Mouse (Mus musculus) MEL (cell line): ENCODE measurements at regions not wholly inside any gene's neighbourhood (a gene's known extent, or its start where the extent isn't known, plus 50 kb on each side); places are given as distances from the start of the nearest gene placed in this dataset.

Experiments
- DNase-seq: peaks from one replicate; pipeline ENCODE4 v3.0.0; 2011; ENCODE audit warnings: low read depth, low spot score
- H3K27ac ChIP-seq: 2 replicates; pipeline ENCODE4 v1.5.1; 2012; ENCODE audit warnings: low read depth, mild to moderate bottlenecking, control low read depth, low read length, moderate library complexity; ENCODE audit not compliant: control insufficient read depth
- H3K27me3 ChIP-seq, 2 experiments: fragments of 150-350 bp in 1 of 2; sonication (generic) in 1 of 2; 2 replicates each; pipeline ENCODE4 v1.6.1; 2012; ENCODE audit warnings: low read length in 2 of 2, mild to moderate bottlenecking in 2 of 2, improper control_type of control experiment in 1 of 2, moderate library complexity in 1 of 2; ENCODE audit not compliant: insufficient read depth in 2 of 2, control insufficient read depth in 1 of 2
- H3K36me3 ChIP-seq, 2 experiments: 2 replicates each; pipeline ENCODE4 v1.6.1; 2012 to 2014; ENCODE audit warnings: low read length in 2 of 2, improper control_type of control experiment in 1 of 2, inconsistent platforms in 1 of 2, mild to moderate bottlenecking in 1 of 2; ENCODE audit not compliant: insufficient read depth in 2 of 2, control insufficient read depth in 1 of 2
- H3K4me1 ChIP-seq, 2 experiments: fragments of 150-350 bp in 1 of 2; sonication (generic) in 1 of 2; 2 replicates each; pipeline ENCODE4 v1.6.1; 2012; ENCODE audit warnings: low read length in 2 of 2, improper control_type of control experiment in 1 of 2, mild to moderate bottlenecking in 1 of 2; ENCODE audit not compliant: insufficient read depth in 2 of 2, control insufficient read depth in 1 of 2
- H3K4me3 ChIP-seq, 2 experiments: fragments of 150-350 bp in 1 of 2; sonication (generic) in 1 of 2; 2 replicates each; pipeline ENCODE4 v1.5.1; 2012; ENCODE audit warnings: low read depth in 2 of 2, low read length in 2 of 2, mild to moderate bottlenecking in 2 of 2, moderate library complexity in 2 of 2, control low read depth in 1 of 2, improper control_type of control experiment in 1 of 2; ENCODE audit not compliant: control insufficient read depth in 1 of 2, insufficient read depth in 1 of 2
- H3K79me2 ChIP-seq: 2 replicates; pipeline ENCODE4 v1.6.1; 2012; ENCODE audit warnings: mild to moderate bottlenecking, low read length, moderate library complexity; ENCODE audit not compliant: control insufficient read depth, poor library complexity, insufficient read depth
- H3K9ac ChIP-seq: 2 replicates; pipeline ENCODE4 v1.6.1; 2012; ENCODE audit warnings: low read depth, mild to moderate bottlenecking, control low read depth, low read length, moderate library complexity; ENCODE audit not compliant: control insufficient read depth, poor library complexity, severe bottlenecking
- H3K9me3 ChIP-seq: fragments of 150-350 bp; sonication (generic); replicated peaks from 2 replicates; pipeline ENCODE4 v1.6.1; 2012; ENCODE audit warnings: mild to moderate bottlenecking, low read length, improper control_type of control experiment, moderate library complexity; ENCODE audit not compliant: insufficient read depth
- BHLHE40 ChIP-seq: IDR thresholded peaks from 2 replicates; pipeline ENCODE4 v1.6.1; 2012; ENCODE audit warnings: low read depth, mild to moderate bottlenecking, inconsistent platforms, low read length, improper control_type of control experiment, borderline replicate concordance
- CHD2 ChIP-seq: IDR thresholded peaks from 2 replicates; pipeline ENCODE4 v1.6.1; 2011; ENCODE audit warnings: low read length, improper control_type of control experiment
- EP300 ChIP-seq, 2 experiments: IDR thresholded peaks; 2 replicates each; pipeline ENCODE4 v1.6.1; 2011; ENCODE audit warnings: improper control_type of control experiment in 2 of 2, low read length in 2 of 2, low read depth in 1 of 2, mild to moderate bottlenecking in 1 of 2
- GABPA ChIP-seq: IDR thresholded peaks from 2 replicates; pipeline ENCODE4 v1.6.1; 2012; ENCODE audit warnings: low read depth, mild to moderate bottlenecking, inconsistent platforms, low read length, improper control_type of control experiment, moderate library complexity
- GATA1 ChIP-seq: IDR thresholded peaks from 2 replicates; pipeline ENCODE4 v1.6.1; 2011; ENCODE audit warnings: low read depth, low read length, improper control_type of control experiment
- HCFC1 ChIP-seq: IDR thresholded peaks from 2 replicates; pipeline ENCODE4 v1.6.1; 2012; ENCODE audit warnings: low read depth, mild to moderate bottlenecking, inconsistent platforms, low read length, improper control_type of control experiment, moderate library complexity
- KAT2A ChIP-seq: conservative IDR thresholded peaks from 2 replicates; pipeline ENCODE4 v1.6.1; 2012; ENCODE audit warnings: low read depth, low read length, improper control_type of control experiment, inconsistent platforms
- MAX ChIP-seq: IDR thresholded peaks from 2 replicates; pipeline ENCODE4 v1.6.1; 2011; ENCODE audit warnings: low read length, improper control_type of control experiment
- MEF2A ChIP-seq: IDR thresholded peaks from 2 replicates; pipeline ENCODE4 v1.6.1; 2014; ENCODE audit warnings: low read depth, mild to moderate bottlenecking, inconsistent platforms, low read length, improper control_type of control experiment; ENCODE audit not compliant: poor library complexity, insufficient replicate concordance, severe bottlenecking; ENCODE audit errors: extremely low read depth
- MXI1 ChIP-seq: IDR thresholded peaks from 2 replicates; pipeline ENCODE4 v1.6.1; 2011; ENCODE audit warnings: mild to moderate bottlenecking, low read depth, low read length, improper control_type of control experiment
- MYB ChIP-seq: IDR thresholded peaks from 2 replicates; pipeline ENCODE4 v1.6.1; 2011; ENCODE audit warnings: mild to moderate bottlenecking, low read depth, low read length, improper control_type of control experiment
- MYC ChIP-seq: IDR thresholded peaks from 2 replicates; pipeline ENCODE4 v1.6.1; 2011; ENCODE audit warnings: low read depth, mild to moderate bottlenecking, low read length, improper control_type of control experiment, moderate library complexity
- NELFE ChIP-seq: IDR thresholded peaks from 2 replicates; pipeline ENCODE4 v1.6.1; 2011; ENCODE audit warnings: low read depth, low read length, improper control_type of control experiment
- POLR2A ChIP-seq, 2 experiments: IDR thresholded peaks; 2 replicates each; pipeline ENCODE4 v1.6.1; 2011 to 2012; ENCODE audit warnings: low read length in 2 of 2, mild to moderate bottlenecking in 2 of 2, control low read depth in 1 of 2, improper control_type of control experiment in 1 of 2, low read depth in 1 of 2, moderate library complexity in 1 of 2; ENCODE audit not compliant: control insufficient read depth in 1 of 2, insufficient read depth in 1 of 2, poor library complexity in 1 of 2
- POLR2AphosphoS2 ChIP-seq: IDR thresholded peaks from 2 replicates; pipeline ENCODE4 v1.6.1; 2011; ENCODE audit warnings: low read length, improper control_type of control experiment
- POLR2AphosphoS5 ChIP-seq: IDR thresholded peaks from 2 replicates; pipeline ENCODE4 v1.6.1; 2012; ENCODE audit warnings: low read depth, borderline replicate concordance, mild to moderate bottlenecking, inconsistent platforms, low read length, moderate library complexity, mixed read lengths
- SMC3 ChIP-seq: IDR thresholded peaks from 2 replicates; pipeline ENCODE4 v1.6.1; 2011; ENCODE audit warnings: low read depth, low read length, improper control_type of control experiment
- UBTF ChIP-seq: IDR thresholded peaks from 2 replicates; pipeline ENCODE4 v1.6.1; 2012; ENCODE audit warnings: low read depth, mild to moderate bottlenecking, inconsistent platforms, low read length, improper control_type of control experiment, moderate library complexity, borderline replicate concordance; ENCODE audit not compliant: insufficient read depth
- USF2 ChIP-seq, 2 experiments: IDR thresholded peaks; 2 replicates each; pipeline ENCODE4 v1.6.1; 2011 to 2012; ENCODE audit warnings: improper control_type of control experiment in 2 of 2, low read length in 2 of 2, borderline replicate concordance in 1 of 2, inconsistent platforms in 1 of 2, low read depth in 1 of 2, mild to moderate bottlenecking in 1 of 2; ENCODE audit not compliant: insufficient read depth in 1 of 2
- ZC3H11A ChIP-seq: IDR thresholded peaks from 2 replicates; pipeline ENCODE4 v1.6.1; 2012; ENCODE audit warnings: low read depth, mild to moderate bottlenecking, inconsistent platforms, low read length, improper control_type of control experiment
- ZKSCAN1 ChIP-seq: IDR thresholded peaks from 2 replicates; pipeline ENCODE4 v1.6.1; 2012; ENCODE audit warnings: low read depth, mild to moderate bottlenecking, inconsistent platforms, low read length, improper control_type of control experiment, moderate library complexity

DNA sequence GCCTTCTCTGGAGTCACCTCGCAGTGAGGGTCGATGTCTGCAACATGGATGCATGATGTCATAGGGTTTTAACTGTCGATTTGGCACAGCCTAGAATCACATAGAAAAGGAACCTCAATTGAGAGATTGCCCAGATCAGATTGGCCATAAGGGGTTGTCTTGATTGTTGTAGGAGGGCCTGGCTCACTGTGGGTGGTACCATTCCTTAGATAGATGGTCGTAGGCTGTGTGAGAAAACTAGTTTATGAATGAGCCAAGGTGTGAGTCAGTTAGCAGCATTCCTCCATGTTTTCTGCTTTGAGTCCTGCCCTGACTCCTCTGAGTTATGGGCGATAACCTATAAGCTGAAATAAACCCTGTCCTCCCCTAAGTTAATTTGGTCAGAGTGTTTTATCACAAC lies 343.9 kb downstream of the Phkb start:
- DNase-seq, result no peak
- Histone ChIP-seq H3K27ac (no peak overlapping the region), H3K79me2 (no peaks in the 10 kb centered on the region), H3K27me3 (no peaks in the 10 kb centered on the region), H3K9ac (no peak overlapping the region), H3K36me3 (no peaks in the 10 kb centered on the region), H3K4me1 (no peaks in the 10 kb centered on the region), H3K4me3 (no peak overlapping the region), H3K9me3 (no peaks in the 10 kb centered on the region)
- TF ChIP-seq POLR2AphosphoS2, result no peak

DNA sequence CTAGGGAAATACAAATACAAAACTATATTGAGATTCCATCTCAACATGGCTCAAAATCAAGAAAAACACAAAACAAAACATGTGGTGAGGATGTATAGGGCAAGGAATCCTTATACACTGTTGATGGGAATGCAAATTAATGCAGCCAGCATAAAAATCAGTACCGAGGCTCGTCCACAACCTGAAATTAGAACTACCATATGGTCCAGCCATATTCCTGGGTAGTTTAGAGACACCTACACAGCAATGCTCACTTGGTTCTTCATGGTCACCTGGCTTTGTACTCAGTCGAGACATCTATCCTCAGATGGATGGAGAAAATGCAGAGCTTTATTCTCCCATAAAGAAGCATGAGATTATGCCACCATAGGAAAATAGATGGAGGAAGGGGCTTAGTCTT lies 340.0 kb downstream of the Phkb start:
- Histone ChIP-seq H3K79me2 (no peaks in the 10 kb centered on the region), H3K9ac (no peak overlapping the region), H3K27ac (no peak overlapping the region), H3K36me3 (no peaks in the 10 kb centered on the region), H3K27me3 (no peaks in the 10 kb centered on the region), H3K4me1 (no peaks in the 10 kb centered on the region), H3K9me3 (no peaks in the 10 kb centered on the region), H3K4me3 (no peak overlapping the region)
- TF ChIP-seq USF2 (IDR thresholded peaks at IDR 0.05; ENCODE audit: borderline replicate concordance in 1 of 2, insufficient read depth in 1 of 2, low read depth in 1 of 2, low read length in 2 of 2) (no peak), MYC (no peak), ZKSCAN1 (no peak), MEF2A (no peak), MXI1 (no peak), BHLHE40 (no peak), KAT2A (no peak), CHD2 (no peak), MYB (no peak), NELFE (no peak), POLR2A (IDR thresholded peaks at IDR 0.05; ENCODE audit: control insufficient read depth in 1 of 2, insufficient read depth in 1 of 2, low read depth in 1 of 2, low read length in 2 of 2, poor library complexity in 1 of 2) (no peak), GATA1 (no peak), EP300 (IDR thresholded peaks at IDR 0.05; ENCODE audit: low read depth in 1 of 2, low read length in 2 of 2) (no peak)
- DNase-seq, result no peak

DNA sequence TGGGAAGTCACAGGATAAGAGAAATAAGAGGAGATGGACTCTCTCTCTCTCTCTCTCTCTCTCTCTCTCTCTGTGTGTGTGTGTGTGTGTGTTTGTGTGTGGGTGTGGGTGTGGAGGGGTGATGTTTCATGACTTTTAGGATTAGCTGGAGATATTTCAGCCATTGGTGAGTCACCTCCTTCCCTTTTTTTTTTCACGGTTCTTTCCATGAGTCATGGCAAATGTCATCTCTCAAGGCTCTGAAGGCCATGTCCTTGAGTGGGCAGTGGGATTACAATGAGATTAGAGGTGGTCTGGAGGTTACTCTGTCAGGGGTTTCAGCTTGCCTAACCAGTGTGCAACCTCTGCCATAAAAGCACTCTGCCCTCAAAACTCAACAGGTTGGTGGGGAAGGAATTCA lies 329.3 kb downstream of the Phkb start:
- DNase-seq, result no peak
- TF ChIP-seq UBTF, result no peak
- TF ChIP-seq POLR2AphosphoS5, result no peak
- TF ChIP-seq POLR2A (IDR thresholded peaks at IDR 0.05; ENCODE audit: control insufficient read depth in 1 of 2, insufficient read depth in 1 of 2, low read depth in 1 of 2, low read length in 2 of 2, poor library complexity in 1 of 2), result no peak
- no peak for TF ChIP-seq ZC3H11A
- TF ChIP-seq GABPA, result no peak
- TF ChIP-seq MAX, result no peak
- no peak for TF ChIP-seq NELFE
- no peak for TF ChIP-seq SMC3
- no peak for TF ChIP-seq HCFC1
- TF ChIP-seq GATA1, result no peak
- no peak overlapping the region for H3K4me3 ChIP-seq
- H3K27ac ChIP-seq, result no peak overlapping the region
- H3K27me3 ChIP-seq, result no peaks in the 10 kb centered on the region
- H3K36me3 ChIP-seq, result no peaks in the 10 kb centered on the region
- no peaks in the 10 kb centered on the region for H3K4me1 ChIP-seq
- H3K9ac ChIP-seq, result no peak overlapping the region
- H3K9me3 ChIP-seq, result no peaks in the 10 kb centered on the region
- H3K79me2 ChIP-seq, result no peaks in the 10 kb centered on the region
